Mouse (Mus musculus) thymus, adult 2 months (tissue): ENCODE results near the gene Sema7a.

Experiments used
- CTCF ChIP-seq: fragments of 200-500 bp; IDR thresholded peaks from 2 replicates; pipeline ENCODE4 v1.5.1; 2012; ENCODE audit warnings: mild to moderate bottlenecking, control low read depth, low read length, moderate library complexity, borderline replicate concordance; ENCODE audit not compliant: control insufficient read depth, poor library complexity, insufficient read depth; ENCODE audit errors: extremely low read depth
- POLR2A ChIP-seq: fragments of 200-500 bp; IDR thresholded peaks from 2 replicates; pipeline ENCODE4 v1.6.1; 2012; ENCODE audit warnings: mild to moderate bottlenecking, low read length, control low read depth, moderate library complexity; ENCODE audit not compliant: control insufficient read depth, poor library complexity, insufficient read depth; ENCODE audit errors: extremely low read depth

DNA sequence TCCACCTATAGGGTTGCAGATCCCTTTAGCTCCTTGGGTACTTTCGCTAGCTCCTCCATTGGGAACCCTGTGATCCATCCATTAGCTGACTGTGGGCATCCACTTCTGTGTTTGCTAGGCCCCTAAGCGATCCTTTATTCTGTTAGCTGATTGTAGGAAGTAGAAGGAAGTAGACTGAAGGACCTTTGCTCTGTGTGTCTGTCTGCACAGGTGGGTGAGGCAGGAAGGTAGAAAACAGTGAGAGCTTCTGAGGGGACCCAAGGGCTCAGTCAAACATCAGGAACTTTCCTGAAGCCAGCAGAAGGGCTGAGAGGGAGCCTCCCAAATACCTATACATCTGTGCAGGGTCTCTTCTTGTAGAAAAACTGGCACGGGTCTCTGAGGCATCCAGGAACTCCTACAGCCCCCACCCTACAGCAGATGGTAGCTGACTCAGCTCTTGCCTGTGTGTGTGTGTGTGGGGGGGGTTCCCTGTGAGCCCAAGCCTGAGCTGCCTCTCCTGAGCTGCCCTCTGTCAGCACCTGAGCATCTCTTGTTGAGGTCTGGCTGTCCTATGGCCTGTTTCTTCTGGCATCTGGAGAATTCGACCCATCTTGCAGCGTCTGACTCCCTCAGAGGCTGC, 35.4 kb downstream of the Sema7a start:
- TF ChIP-seq CTCF (no peak), POLR2A (no peak)
